Mouse (Mus musculus): ENCODE measurements around the gene Aamdc.

Gene Aamdc

GRCm38 (mm10) chr7:97500555-97501209 lies 78.6 kb downstream of the Aamdc start:
- DNase-seq (ENCODE audit: low spot score) = no peak
